Mouse (Mus musculus) ZHBTc4 (cell line): ENCODE measurements at regions not wholly inside any gene's neighbourhood (a gene's known extent, or its start where the extent isn't known, plus 50 kb on each side); places are given as distances from the start of the nearest gene placed in this dataset.

ENCODE experiments used
- DNase-seq: peaks from one replicate; pipeline ENCODE4 v3.0.0-alpha.2; 2011; ENCODE audit warnings: low read depth, low spot score

DNA sequence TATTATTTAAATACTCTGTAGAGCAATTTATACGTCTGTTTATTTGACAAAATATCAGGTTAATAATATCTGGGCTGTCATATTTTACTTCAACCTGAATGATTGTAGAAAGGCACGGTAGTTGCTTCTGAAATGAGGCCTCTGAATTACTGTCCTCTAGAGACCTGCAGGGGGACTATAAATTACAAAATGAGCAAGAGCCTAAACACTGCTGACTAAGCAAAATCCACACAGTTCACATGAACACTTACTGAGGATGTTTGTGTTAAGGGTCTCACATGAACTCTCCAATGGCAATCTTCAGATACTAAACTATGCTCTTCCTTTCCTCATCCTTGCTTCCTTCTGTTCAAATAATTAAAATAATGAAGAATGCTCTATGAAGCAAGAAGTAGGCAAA is 1120.7 kb downstream of the Amy2a5 start:
- no peak for DNase-seq

DNA sequence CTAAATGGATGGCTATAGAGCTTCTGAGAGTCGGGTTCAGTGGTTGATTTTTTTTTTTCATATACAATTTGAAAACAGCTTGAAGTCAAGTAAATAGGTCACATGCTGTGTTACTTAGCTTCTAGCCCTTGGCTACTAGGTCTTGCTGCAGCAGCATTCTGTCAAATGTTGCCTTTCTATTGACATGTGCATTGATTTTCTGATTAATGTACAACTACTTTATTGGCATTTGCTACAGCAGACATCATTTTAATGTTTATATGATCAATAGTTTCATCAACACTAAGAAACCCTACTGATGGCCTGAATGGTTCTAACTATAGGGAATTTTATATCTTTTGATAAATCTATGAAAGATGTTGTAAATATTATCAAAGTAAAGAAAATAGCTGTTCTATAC is 1137.0 kb downstream of the Amy2a5 start:
- DNase-seq, result no peak

DNA sequence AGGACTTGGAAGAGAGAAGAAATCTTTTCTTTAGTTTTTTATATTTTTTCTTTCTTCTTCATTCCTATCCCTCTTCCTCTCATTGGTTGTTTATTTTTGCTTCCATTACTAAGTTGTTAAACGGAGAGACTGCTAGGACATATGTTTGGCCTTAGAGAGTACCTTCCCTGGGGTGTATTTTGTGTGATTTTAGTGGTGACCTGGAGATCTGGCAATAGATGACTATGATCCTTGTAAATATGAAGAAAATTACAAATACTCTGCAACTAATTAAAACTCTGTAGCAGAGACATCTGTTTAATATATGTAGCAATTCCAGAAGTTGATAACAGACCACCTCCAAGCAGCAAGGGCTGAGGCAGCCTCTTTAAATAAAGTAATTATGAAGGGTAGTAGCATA is 1158.0 kb downstream of the Amy2a5 start:
- no peak for DNase-seq

DNA sequence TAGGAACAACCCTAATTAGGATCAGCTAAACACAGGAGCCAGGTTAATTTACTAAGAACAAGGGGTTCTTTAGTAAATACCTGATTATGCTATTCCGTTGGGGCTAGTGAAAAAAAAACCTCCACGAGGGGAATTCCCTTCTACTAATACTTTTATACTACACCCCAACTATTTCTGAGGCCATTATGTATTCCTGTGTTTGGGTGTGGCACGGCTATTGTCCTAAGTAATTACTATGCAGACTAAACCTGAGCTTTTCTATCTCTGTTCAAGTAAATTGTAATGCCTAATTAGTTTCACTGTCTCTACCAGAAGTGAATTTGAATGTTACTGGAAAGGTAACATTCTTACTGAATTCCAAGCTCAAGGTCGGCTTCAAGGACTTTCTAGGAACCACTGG is 1170.1 kb downstream of the Amy2a5 start:
- peak; percentile 82 for DNase-seq
